Comparison of ENCODE assay signal across 8 mouse cellular contexts in the genomic region with DNA sequence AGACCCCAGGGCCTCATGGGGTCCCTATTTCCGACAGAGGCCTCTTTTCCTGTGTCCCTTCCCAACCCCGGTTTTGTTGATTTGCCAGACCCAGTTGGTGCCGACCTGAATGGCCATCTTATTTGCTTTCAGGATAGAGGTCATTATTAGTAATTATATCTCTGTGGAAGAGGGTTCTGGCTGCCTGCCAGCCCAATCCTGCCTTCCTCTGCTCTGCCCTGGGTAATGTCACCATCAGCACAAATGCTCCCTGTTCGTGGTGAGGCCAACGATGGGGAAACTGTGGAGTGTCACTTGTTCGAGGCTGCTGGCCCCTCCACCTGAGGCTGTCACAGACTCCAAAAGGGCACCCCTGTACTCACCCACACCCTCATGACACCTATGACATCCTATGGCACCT.
DNase-seq lines count a peak whose midpoint lies in the region; ATAC-seq lines count a peak whose summit lies in the region.
"Had no signal": no experiment of that assay in that cellular context is flagged by ENCODE, and none has a peak within 500 bp of the region (broad histone marks: within the 10 kb centered on the region; RNA-seq: fewer than 3 reads in every experiment).

No protein-coding gene starts in this region.

- peak; percentile 50 for DNase-seq in left cerebral cortex, postnatal 4 days
- DNase-seq in left cerebral cortex, adult 11 months (ENCODE audit: low spot score) = no peak
- peak; percentile 49 for DNase-seq in adrenal gland, postnatal 25 days
- peak; percentile 75 for DNase-seq in cerebellum, adult 9-10 months
- DNase-seq in heart, postnatal 14 days = peak; percentile 36 to 41
- DNase-seq in embryo, embryonic 10 days (ENCODE audit: low spot score) = no peak
- DNase-seq: gastrocnemius, postnatal 25 days had no signal

- intact Hi-C loops in left cerebral cortex, postnatal 4 days (cut with DNase I) = no loop called here
- intact Hi-C loops in heart, postnatal 14 days (cut with DNase I) = no loop called here

- ATAC-seq in megakaryocyte-erythroid progenitor cell, adult 5-6 weeks (replicated peaks; ENCODE audit: low FRiP score, low TSS enrichment, poor library complexity, severe bottlenecking) = no peak

Comparison
In these comparisons a context has a peak if more than half of its experiments do, and no peak if none do; other contexts are left out.
1. DNase-seq: peak in left cerebral cortex, postnatal 4 days (single experiment), adrenal gland, postnatal 25 days (single experiment), cerebellum, adult 9-10 months (single experiment) and heart, postnatal 14 days (2 of 2); none in left cerebral cortex, adult 11 months (single experiment) and embryo, embryonic 10 days (single experiment).